Mouse (Mus musculus) cerebellum, adult (tissue): ENCODE data around the gene Pcbd2.

ENCODE experiments used
- ATAC-seq: cut with Nextera tagmentation; 2 replicates; pipeline ENCODE4 v1.9.2; 2017; ENCODE audit warnings: mild to moderate bottlenecking, moderate library complexity, mixed read lengths; ENCODE audit not compliant: insufficient number of reproducible peaks, low FRiP score, low TSS enrichment

Gene Pcbd2

DNA sequence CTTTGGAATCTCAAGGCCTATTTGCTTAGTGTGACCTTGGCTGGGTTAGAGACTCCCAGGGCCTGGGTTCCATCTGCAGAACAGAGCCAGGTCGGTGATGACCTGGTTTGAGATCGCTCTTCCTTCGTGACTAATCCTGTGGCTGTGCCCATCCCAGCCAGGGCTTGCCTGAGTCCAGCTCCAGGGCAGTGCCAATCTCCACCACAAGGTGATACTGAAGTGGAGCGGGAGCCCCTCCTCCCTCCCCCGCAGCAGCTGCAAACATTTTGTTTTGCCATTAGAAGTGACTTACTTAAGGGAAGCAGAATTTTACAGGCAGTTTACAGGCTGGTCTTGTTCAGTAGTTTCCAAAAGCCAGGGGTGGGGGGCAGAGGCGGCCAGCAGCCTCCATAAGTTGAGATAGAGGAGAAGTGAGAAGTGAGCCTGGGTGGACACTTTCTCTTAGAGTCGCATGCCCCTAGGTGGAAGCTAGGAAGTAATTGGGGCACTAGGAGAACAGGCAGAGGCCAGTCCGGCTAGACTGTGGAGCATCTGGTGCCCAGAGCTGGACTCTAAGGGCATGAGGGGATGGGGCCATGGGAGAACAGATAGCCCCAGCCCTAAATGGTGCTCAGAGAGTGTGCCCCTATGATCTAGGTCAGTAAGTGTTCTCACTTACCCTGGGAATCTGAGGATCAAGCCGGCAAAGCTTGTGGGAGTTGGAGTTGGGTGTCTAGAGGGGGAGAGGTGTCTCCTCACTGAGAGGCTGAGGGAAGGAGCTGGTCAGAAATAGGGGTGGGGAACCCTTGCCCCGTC, 97.2 kb downstream of the Pcbd2 start:
- no peak for ATAC-seq

DNA sequence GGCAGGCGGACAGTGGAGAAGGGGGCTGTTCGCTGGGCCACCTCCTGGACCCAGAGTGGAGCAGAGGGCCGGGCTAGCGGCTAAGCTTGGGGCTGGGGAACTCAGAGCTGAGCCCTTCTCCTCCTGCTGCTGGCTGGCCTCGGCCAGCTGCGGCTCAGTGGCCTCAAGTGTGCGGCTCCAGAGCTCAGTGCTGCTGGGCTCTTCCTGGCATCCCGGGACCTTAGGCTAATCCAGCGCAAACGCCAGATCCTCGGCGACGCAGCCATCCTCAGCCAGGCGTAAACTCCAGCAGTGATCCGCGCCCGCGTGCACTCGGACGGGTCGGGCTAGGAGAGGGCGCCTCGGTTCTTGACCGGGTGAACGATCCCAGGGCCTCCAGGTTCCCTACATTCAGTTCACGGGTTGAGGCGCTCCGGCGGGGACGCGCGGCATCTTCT, 98.1 kb downstream of the Pcbd2 start:
- no peak for ATAC-seq

DNA sequence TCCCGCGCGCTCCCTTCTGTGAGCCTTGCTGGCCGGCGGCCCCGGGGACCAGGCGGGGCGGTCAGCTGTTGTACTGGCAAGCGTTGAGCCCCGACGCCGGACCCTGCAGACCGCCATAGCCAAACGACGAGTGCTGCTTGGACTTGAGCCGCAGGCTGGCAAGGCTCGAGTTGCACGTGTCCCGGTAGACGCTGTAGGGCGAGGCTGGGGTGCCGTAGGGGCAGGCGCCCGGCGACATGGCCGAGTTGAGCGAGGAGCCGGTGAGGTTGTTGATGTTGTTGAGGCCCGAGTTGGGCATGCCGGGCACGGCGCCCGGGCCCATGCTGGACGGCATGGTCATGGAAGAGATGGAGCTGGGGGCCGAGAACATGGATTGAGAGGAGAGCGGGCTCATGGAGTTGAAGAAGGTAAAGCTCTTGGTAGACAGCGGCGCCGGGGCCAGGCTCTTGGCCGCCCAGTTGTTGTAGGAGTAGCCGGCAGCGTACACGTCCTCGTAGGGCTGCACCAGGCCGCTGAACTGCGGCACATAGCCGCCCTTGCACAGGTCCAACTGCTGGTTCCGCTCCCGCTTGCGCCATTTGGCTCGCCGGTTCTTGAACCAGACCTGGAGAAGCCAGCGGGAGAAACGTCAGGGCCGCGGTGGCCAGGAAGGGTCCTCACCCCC, 99.0 kb downstream of the Pcbd2 start:
- no peak for ATAC-seq
